In genomic region chr2:5894843-5895570, GRCm38 (mm10) we compare ENCODE assay signal across 8 mouse cellular contexts. TPM values are rescaled to one million over a fixed set of nuclear protein-coding genes. Genes with fewer than 3 reads are reported as not detected.
DNase-seq lines count a peak whose midpoint lies in the region; ATAC-seq lines count a peak whose summit lies in the region.

Gene Sec61a2, minus strand, starts transcription at chr2:5895432.

- intact Hi-C loops in gastrocnemius, postnatal 14 days (cut with DNase I; ENCODE audit: low total_unique reads) = no loop called here
- intact Hi-C loops in left cerebral cortex, postnatal 10 days (cut with DNase I) = no loop called here

- DNase-seq in adrenal gland, adult (ENCODE audit: inconsistent age in 2 of 2, low spot score in 1 of 2) = peak; percentile 99 to 100
- DNase-seq in embryo, embryonic 10.5 days (ENCODE audit: low spot score) = peak; percentile 99
- DNase-seq in gastrocnemius, postnatal 14 days = peak; percentile 100
- peak; percentile 98 to 99 for DNase-seq in left cerebral cortex, postnatal 10 days (ENCODE audit: extremely low spot score in 1 of 2, low spot score in 2 of 2)
- DNase-seq in right cerebral cortex, postnatal 25 days = peak; percentile 99
- peak; percentile 99 to 100 for DNase-seq in urinary bladder, postnatal 4 days (ENCODE audit: low spot score in 2 of 2)

- ATAC-seq in inflammation-experienced regulatory T-cells, adult 6 months = peak; percentile 97
- peak; percentile 96 for ATAC-seq in megakaryocyte-erythroid progenitor cell, adult 5-6 weeks (replicated peaks; ENCODE audit: low FRiP score, low TSS enrichment, poor library complexity, severe bottlenecking)

RNA-seq across cellular contexts. Expression of gene Sec61a2, which starts in this region (rescaled TPM):
- total RNA-seq in gastrocnemius, postnatal 14 days (2021) = 10 to 100 TPM; 28.8 to 30.5 TPM
- 10 to 100 TPM; 13.5 to 27.1 (median 15.8) TPM for polyA plus RNA-seq in inflammation-experienced regulatory T-cells, adult 6 months (2017; shearing (Covaris generic))
- total RNA-seq in left cerebral cortex, postnatal 10 days (2021) = 100 to 1,000 TPM; 118 to 119 TPM
- 38.4 and 51.5 TPM in 2 replicates for total RNA-seq in megakaryocyte-erythroid progenitor cell, adult 5-6 weeks (2014; fragmentation: Nextera tagmentation)
- total RNA-seq in megakaryocyte-erythroid progenitor cell, adult 5-6 weeks (2017) = 15.2 and 42.3 TPM in 2 replicates

Comparison
In these comparisons a context has a peak if more than half of its experiments do, and no peak if none do; other contexts are left out.
1. Peak in every context shown above with its lines: DNase-seq and ATAC-seq.